In genomic region chr6:99803983-99804904, GRCm38 (mm10) we compare ENCODE assay signal across 8 mouse cellular contexts.
DNase-seq lines count a peak whose midpoint lies in the region; ATAC-seq lines count a peak whose summit lies in the region.

No protein-coding gene starts in this region.

- peak overlapping the region; percentile 40 for H3K9ac ChIP-seq in hindbrain, embryonic 12.5 days

- peaks cover 6% of the 10 kb centered on the region for H3K4me1 ChIP-seq in hindbrain, embryonic 12.5 days

- 20% methylated on average over 25 of the region's 25 CpGs for WGBS in hindbrain, embryonic 12.5 days

- DNase-seq in Muller cell, postnatal 12 days (ENCODE audit: inconsistent ontology term): peak; percentile 74
- peak; percentile 76 for DNase-seq in cerebellum, adult 9-11 months
- peak; percentile 68 to 91 for DNase-seq in frontal cortex, postnatal 10 days (ENCODE audit: low spot score in 2 of 2)
- peak; percentile 98 for DNase-seq in layer of hippocampus, postnatal 10 days (ENCODE audit: low spot score in 2 of 2)
- peak; percentile 94 for DNase-seq in lung, postnatal 14 days
- DNase-seq in retina, postnatal 1 day: peak; percentile 91
- DNase-seq in urinary bladder, adult 18-20 months (ENCODE audit: low spot score in 2 of 2): peak; percentile 80 to 95

- peak overlapping the region; percentile 15 for H3K4me3 ChIP-seq in hindbrain, embryonic 12.5 days

- H3K4me2 ChIP-seq in hindbrain, embryonic 12.5 days (replicated peaks): peak overlapping the region; percentile 47

- no peak overlapping the region for H3K27ac ChIP-seq in hindbrain, embryonic 12.5 days

- peaks cover 8% of the 10 kb centered on the region for H3K27me3 ChIP-seq in hindbrain, embryonic 12.5 days

- no peaks in the 10 kb centered on the region for H3K36me3 ChIP-seq in hindbrain, embryonic 12.5 days

- no peaks in the 10 kb centered on the region for H3K9me3 ChIP-seq in hindbrain, embryonic 12.5 days (replicated peaks)

- peak; percentile 89 for ATAC-seq in hindbrain, embryonic 12.5 days (ENCODE audit: low FRiP score)
